Mouse (Mus musculus) right cerebral cortex, postnatal 25 days (tissue): ENCODE results near the gene 4931409K22Rik.

Source experiments
- DNase-seq: peaks from one replicate; pipeline ENCODE4 v3.0.0; 2022

The 4931409K22Rik gene

GRCm38 (mm10) chr5:24495019-24495418 is 61.6 kb downstream of the 4931409K22Rik start:
- no peak for DNase-seq
